Mouse (Mus musculus): ENCODE measurements around the gene Gm11567.
"Not testable (repeated sequence)": the region's sequence is repeated elsewhere in the genome, so short reads cannot be mapped to it uniquely, and the experiment has no call there.

Gm11567 gene

DNA sequence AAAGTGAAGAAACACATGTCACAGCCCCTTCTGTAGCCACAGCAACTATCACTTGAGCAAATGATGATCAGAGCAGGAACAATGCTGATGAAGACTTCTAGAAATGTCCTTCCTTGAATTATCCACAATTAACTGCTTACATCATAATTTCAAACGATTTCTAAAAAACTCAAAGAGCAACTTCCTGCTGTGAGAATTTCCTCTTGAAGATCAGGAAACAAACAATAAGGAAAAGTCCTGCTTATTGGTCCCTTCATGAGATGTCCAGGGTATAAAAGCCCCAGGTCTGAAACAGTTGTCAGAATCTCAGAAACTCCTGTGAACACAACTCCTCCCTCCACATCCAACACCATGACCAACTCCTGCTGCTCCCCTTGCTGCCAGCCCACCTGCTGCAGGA, at the start of gene Gm11567:
Gene Gm11567 (plus strand): TSS at position 301 of the 400 bp plus-strand sequence.
- DNase-seq (ENCODE audit: low spot score): not testable (repeated sequence)

- no peak for DNase-seq (ENCODE audit: low spot score)
These were observed 41.0 kb upstream of the Gm11567 start, which contains the start of gene 2300003K06Rik for GRCm38 (mm10) chr11:99837966-99838365. 2300003K06Rik (minus strand) TSS chr11:99838066.

DNA sequence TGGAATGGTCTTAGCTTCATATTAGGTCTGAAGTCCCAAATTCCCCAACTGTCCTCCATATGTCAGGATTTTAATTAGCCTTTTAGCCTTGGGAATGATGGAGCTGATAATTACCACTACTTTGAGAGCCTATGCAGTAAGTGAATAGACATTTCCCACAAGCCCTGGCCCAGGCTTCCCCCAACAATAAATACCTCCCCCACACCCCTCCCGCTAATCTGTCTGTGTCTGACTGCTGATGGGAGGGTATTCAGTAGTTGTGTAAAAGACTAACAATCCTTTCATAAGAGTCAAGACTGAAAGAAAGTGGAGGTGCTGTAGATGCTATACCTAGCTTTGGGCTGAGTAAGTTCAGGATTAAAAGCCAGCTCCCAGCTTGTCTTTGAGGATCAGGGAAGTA, 36.8 kb upstream of the Gm11567 start:
- no peak for DNase-seq (ENCODE audit: low spot score)

DNA sequence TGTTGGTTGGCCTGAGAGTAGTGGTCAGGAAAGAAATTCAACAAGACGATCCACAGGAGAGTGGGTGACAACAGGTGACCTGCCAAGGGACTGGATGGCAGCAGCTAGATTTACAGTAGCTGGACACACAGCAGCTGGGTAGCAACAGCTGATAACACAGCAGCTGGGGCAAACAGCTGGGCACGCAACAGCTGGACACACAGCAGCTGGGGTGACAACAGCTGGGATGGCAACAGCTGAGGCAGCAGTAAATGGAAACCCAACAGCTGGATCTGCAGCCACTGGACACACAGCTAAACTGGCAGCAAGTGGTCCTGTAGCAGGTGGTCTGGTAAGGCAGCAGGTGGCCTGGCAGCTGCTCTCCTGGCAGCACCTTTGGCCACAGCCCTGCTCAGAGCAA, 32.2 kb upstream of the Gm11567 start:
- DNase-seq (ENCODE audit: low spot score): no peak

DNA sequence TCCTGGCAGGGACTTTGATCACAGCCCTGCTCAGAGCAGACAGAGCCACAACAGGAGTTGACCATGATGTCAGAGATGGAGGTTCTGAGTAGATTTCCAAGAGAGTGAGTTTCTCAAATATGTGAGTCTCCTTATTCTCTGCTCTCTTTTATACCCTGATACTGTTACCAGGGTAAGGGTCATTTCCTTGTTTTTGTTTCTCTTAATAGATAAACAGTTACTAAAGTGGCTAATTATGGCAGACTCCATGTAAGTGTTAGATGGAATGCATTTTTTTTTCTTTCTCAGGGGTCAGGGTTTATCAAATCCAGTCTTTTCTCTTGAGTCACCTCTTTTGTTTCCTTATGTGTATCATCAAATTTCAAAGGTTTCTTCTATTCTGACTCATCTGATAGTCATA, 27.5 kb upstream of the Gm11567 start, which contains the start of gene Krtap4-16:
Gene Krtap4-16 (minus strand): TSS at position 101 of the 400 bp plus-strand sequence.
- DNase-seq (ENCODE audit: low spot score): no peak

- no peak for DNase-seq (ENCODE audit: low spot score)
These were observed 24.9 kb upstream of the Gm11567 start for GRCm38 (mm10) chr11:99854121-99854520.

GRCm38 (mm10) chr11:99857617-99858016, 21.4 kb upstream of the Gm11567 start, which contains the start of gene Gm11568:
Gm11568 (plus strand) TSS chr11:99857917.
- DNase-seq (ENCODE audit: low spot score): no peak

- DNase-seq (ENCODE audit: low spot score): no peak
These were observed 20.2 kb upstream of the Gm11567 start for GRCm38 (mm10) chr11:99858761-99859160.

- DNase-seq (ENCODE audit: low spot score): not testable (repeated sequence)
These were observed 14.8 kb upstream of the Gm11567 start, which contains the start of gene Gm11559 for GRCm38 (mm10) chr11:99864176-99864575. Gm11559 (plus strand) TSS chr11:99864476.

DNA sequence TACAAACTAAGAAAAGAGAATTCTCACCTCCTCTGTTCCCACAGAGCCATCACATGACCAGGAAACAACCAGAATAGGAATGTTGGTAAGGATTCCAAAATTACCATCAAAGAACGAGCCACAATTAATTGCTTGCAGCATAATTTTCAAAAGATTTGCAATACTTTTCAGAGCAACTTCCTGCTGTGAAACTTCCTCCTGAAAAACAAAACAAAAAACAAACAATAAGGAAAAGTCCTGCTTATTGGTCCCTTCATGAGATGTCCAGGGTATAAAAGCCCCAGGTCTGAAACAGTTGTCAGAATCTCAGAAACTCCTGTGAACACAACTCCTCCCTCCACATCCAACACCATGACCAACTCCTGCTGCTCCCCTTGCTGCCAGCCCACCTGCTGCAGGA, 5.9 kb upstream of the Gm11567 start, which contains the start of gene Krtap9-1:
Gene Krtap9-1 (plus strand): TSS at position 301 of the 400 bp plus-strand sequence.
- DNase-seq (ENCODE audit: low spot score): not testable (repeated sequence)

DNA sequence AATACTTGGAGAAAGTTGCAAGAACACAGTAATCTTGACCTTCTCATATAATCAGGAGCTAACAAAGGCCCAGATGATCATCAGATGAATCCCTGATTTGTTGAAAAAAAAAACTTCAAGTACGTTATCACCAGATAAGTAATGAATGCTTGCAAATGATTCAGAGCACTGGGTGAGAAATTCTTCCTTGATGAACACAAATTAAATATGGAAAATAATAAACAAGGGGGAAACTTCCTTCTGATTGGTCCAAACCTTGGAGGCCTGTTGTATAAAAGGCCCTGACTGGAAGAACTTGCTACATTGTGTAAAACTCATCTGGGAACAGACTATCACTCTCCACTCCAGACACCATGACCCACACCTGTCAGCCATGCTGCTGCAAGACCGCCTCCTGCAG, 28.6 kb downstream of the Gm11567 start, which contains the start of gene Krtap31-1:
Gene Krtap31-1 (plus strand): TSS at position 301 of the 400 bp plus-strand sequence.
- peak; percentile 20 for DNase-seq (ENCODE audit: low spot score)

GRCm38 (mm10) chr11:99914451-99914850, 35.5 kb downstream of the Gm11567 start, which contains the start of gene Gm11565:
Gm11565 (plus strand) TSS chr11:99914751.
- DNase-seq (ENCODE audit: low spot score): peak; percentile 16

All from testis, postnatal 14 days (tissue).